Mouse (Mus musculus): ENCODE measurements around the gene Akr1c18.
A peak's percentile ranks its signal among the peaks of the same experiment; 100 is the strongest.
"Not testable (repeated sequence)": the region's sequence is repeated elsewhere in the genome, so short reads cannot be mapped to it uniquely, and the experiment has no call there.

Gene Akr1c18

DNA sequence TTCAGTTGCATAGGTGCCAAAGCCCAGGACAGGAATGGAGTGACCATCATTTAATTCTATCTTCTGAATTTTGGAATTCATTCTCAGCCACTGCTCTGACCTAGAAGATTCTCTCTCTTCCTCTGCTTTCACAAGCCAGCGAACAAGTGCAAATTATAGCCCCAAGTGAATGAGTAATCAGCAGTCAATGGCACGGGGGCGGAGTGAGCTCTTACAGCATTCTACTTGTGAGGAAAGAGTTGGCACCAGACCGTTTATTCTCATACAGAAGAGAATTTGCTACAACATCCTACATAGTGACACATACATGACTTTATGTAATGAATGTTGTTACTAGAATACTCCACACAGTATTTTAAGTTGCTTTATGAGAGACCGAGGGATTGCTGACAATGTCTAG is at the start of gene Akr1c18:
Gene Akr1c18 (minus strand): TSS at position 137 of the 400 bp plus-strand sequence.
- no peak for DNase-seq

DNA sequence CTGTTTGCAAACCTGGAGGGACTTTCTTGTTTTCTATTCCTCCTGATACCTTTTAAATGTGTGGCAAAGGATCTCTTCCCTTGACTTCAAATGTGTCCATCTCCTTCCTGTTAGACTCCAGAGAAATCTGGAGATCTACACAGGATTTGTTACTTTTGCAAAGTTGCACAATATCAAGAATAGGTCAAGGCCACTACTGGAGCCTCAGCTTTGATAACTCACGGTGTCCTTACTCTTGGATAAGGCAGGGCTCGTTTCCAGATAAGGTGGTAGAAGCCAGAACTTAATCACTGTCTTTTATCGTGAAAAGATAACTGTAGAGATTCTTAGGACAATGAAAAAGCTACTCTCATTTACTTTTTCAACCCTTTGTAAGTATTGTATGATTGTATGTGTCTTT is 42.1 kb upstream of the Akr1c18 start:
- no peak for DNase-seq

DNA sequence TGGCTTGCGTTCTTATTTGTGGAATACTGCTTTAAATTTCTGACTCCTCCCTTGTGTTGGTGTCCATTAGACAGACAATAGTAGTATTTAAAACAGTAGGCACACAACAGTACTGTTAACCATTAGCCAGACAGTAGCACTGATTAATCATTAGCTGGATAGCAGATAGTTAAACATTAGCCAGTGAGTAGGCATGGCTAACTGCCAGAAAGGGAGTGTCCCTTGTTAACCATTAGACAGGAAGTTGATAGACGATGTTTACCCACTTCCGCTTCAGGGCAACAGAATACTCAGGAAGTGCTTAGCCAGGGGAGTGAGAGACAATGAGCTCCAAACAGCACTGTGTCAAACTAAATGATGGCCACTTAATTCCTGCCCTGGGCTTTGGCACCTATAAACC is 40.5 kb upstream of the Akr1c18 start, which contains the start of gene Akr1c13:
Gene Akr1c13 (plus strand): TSS at position 247 of the 400 bp plus-strand sequence.
- no peak for DNase-seq

DNA sequence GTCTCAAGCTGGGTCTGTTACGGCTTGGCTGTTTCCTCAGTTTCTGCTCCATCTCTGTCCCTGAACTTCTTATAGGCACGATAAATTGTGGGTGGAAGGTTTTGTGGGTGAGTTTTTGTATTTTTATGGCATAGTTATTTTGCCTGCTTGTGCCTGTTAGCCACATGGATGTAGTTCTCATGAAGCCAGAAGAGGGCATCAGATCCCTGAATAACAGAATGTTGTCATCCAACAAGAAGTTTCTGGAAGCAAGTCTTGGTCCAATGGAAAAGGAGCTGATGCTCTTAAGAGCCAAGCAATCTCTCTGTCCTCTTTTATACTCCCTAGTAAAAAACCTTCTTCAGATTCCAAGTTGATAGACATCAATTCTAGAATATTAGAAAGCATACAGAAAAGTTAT is 37.7 kb upstream of the Akr1c18 start:
- DNase-seq = no peak

DNA sequence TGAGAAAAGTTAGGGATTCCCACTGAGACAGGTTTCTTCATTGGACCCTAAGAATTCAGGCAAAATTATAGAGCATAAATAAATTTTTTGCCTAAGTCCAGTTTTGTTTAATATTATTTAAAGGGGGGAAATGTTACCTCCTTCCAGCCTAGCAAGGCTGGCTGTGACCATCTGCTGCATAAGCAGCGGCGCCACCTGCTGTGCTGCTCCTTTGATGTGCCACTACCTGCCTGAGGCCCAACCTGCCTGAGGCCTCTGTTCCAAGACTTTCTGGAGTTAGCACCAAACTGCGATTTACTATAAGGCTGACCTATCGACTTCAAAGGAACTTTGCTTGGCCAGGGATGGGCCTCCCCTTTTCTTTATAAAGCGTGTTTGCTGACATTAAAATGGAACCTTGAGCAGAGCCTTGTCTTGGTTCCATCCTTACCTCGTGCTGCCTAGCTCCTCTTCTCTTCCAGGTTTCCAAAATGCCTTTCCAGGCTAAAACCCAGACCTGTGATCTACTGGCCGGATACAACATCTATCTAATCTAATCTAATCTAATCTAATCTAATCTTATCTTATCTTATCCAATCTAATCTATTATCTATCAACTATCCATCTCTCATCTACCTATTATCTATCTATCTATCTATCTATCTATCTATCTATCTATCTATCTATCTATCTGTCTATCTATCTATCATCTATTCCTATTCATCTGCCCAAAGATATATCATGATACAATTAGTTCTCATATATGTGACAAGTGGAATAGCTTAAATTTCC is 36.4 kb upstream of the Akr1c18 start:
- DNase-seq = not testable (repeated sequence)

DNA sequence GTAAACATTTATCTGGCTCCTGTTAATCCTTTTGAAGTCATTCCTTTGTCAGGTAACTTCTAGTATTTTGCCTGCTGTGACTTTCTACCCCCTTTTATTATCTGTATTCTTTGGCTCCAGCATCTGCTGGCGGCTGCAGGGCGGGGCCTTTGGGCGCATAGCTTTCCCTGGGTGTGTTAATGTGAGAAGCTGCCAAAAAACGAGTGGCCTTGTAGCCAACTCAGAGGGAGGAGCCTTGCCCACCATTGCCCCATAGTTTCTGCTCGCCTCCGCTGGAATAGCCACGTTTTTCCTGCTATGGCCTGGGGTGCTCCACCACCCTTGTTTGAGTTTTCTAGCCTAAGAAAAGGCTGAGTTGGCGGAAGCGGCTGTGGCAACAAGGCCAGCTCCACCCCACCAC is 32.7 kb upstream of the Akr1c18 start:
- DNase-seq = no peak

DNA sequence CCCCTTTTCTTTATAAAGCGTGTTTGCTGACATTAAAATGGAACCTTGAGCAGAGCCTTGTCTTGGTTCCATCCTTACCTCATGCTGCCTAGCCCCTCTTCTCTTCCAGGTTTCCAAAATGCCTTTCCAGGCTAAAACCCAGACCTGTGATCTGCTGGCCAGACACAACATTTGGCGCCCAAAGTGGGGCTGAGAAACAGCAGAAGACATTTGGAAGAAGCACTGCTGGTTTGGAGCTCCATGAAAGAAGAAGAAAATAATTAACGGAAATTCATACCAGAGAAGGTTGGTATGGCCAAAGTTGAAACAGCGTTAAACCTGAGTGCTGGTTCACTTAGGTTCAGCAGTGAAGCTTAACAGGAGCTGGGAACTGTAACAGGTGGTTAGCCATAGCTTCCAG is 30.9 kb upstream of the Akr1c18 start:
- DNase-seq = not testable (repeated sequence)

DNA sequence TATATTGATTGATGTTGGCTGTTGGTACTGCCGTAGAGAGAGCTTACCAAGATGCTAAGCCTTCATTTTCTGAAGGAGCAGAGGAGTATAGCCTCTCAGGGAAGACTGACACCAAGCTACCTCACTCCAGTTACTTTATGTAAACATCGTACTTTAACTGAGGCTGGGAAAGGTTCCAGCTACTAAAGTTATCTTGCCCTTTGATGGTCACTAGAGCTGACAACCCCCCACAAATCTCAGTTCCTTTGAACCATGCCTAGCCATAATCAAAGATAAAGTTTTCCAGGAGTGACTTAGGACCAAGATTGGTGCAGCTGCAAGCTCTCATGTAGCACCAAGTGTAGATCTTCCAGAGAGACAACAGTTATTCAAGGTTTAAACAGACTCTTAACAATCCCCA is 22.5 kb upstream of the Akr1c18 start:
- no peak for DNase-seq

DNA sequence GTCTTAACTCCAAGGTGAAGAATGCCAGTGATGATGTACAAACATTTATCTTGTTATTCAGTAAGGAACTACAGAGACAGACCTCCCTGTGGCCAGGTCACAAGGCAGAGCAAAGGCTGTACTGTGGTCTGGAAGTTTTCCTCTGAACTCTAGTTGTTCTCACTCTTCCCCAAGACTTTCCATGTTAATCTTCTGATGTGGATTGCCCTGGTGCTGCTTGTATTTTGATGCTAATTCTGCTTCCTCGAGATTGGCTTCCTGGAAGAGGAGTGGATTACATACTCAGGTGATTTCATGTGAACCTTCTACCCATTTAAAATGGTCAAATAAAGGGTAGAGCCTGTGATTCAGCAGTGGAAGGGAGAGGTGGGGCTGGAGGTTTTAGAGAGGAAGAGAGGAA is 17.6 kb upstream of the Akr1c18 start:
- no peak for DNase-seq

DNA sequence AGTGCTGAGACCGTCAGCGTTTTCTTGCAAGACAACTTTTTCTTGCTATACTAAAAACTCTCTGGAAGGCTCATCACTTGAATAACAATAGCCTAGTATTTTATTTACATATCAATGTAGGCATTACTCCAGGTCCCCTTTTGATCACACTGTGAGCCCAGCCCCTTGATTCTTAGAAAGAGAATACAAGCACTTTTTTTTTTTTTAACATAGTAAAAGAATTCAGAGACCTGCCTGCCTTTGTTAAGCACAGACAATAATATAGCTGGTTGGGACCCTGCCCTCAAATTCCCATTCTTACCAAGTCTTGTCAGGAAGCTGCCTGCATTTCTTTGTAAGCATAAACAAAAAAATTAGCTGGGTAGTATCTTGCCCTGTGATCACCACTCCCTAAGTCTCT is 4.8 kb upstream of the Akr1c18 start:
- DNase-seq = no peak

DNA sequence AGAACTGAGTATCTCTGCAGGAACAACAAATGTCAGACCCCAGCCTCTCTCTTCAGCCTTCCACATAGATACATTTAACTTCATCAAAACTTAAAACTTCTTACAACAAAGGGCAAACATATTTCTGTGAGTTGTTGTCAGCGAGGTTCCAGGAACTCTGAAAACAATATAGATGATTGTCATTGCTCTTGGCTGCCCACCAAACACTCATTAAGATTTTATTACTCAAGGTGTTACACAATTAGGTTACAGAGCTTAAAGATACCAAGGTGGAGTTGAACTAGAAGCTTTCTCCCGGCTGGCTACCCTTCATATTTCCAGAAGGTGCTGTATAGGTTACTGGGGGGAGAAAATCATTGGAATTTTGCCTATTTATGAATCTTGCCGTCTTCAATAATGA is 3.1 kb upstream of the Akr1c18 start:
- DNase-seq = no peak

DNA sequence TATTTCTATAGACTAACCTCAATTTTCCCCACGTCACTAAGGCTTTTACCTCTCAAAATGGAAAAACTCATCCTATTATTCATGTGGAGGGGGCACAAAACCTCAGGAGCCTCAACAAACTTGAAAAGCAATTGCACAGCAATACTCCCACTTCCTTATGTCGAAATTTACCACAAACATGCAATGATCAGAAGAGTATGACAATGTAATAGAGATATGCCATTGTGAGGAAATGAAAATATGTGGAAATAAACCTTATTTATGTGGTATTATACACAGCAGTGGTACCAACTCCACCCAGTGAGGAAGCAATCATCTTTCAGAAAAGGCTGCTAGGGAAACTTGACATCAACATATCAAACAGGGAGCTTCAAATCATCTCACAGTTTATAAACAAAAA is 2.5 kb upstream of the Akr1c18 start:
- DNase-seq = no peak

DNA sequence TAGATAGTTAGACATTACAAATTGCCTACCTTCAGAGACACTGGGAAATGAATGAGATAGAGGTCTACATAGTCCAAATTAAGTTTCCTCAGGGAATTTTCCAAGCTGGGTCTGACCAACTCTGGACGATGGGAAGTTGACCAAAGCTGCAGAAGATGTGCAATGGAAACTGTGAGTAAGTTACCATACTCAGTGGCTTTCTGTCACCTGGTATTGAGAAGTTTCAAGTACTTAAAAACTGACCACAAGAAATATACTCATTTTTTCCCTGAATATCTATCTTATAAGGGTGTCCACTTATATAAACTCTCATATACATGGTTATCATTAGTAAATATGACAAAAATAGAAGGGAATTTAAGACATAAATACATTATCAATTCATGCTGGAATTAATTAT is 6.2 kb downstream of the Akr1c18 start:
- no peak for DNase-seq

DNA sequence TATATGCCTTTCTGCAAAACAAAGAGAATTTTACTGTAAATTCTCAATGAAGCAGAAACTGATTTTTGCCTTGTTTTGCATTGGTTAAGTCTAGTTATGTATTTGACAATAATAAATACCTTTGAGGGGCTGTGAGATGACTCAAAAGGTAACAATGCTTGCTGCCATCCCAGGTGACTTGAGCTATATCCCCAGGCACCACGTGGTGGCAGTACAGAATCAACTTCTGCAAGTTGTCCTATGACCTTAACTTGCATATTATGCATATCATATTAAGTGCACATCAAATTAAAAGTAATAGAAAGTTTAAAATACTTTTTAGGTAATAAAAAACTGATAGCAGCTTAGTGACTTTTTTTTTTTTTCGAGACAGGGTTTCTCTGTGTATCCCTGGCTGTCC is 17.4 kb downstream of the Akr1c18 start:
- DNase-seq = no peak

DNA sequence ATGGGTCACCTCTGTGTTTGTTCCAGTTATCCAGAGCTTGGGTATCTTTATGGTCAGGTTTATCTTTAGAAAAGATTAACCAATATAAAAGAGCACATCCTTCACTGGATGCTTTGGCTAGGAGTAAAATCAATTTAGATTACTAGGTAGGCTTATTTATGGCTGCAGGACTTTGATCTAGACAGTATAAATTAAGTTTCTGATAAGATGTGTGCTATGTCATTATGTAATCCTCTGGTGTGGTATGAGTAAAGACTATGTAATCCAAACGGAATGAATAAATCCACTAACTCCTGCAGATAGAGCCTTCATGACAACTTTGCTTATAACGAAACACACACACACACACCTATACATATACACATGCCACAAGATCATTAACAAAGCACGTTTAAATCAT is 18.7 kb downstream of the Akr1c18 start:
- DNase-seq = no peak

DNA sequence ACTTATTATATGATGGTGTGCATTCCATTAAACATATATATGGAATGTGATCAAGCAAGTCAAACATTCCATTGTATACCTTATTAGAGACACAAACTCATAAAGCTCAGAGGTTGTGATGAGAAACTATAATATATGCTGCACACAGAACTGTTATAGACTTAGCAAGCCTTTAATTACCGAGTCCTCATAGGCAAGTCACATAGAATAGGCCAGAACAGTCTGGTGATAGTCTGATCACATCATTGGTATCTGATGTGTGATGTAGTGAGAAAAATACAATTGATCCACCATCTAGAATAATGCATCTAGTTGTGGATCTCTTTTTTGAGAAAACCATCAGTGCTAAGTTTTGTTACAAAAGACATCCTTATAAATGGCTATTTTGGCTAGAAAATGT is 19.1 kb downstream of the Akr1c18 start:
- no peak for DNase-seq

DNA sequence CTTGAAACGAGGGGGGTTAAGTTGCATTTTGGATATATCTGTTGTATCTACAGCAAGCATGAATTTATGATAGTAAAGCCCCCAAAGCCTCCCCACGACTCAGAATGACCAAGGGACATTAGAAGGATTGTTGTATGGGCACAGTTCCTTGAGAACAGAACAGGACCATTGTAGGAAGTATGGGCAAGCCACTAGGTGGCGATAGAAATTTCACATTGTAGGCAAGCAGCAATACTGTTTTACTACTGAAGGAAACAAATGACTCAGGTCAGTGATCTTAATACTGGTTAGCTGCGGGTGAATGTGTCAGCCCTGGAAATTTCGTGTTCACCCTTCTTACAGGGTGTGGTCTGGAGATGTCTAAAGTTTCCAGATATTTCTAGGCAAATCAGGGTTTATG is 21.4 kb downstream of the Akr1c18 start:
- DNase-seq = peak; percentile 3

DNA sequence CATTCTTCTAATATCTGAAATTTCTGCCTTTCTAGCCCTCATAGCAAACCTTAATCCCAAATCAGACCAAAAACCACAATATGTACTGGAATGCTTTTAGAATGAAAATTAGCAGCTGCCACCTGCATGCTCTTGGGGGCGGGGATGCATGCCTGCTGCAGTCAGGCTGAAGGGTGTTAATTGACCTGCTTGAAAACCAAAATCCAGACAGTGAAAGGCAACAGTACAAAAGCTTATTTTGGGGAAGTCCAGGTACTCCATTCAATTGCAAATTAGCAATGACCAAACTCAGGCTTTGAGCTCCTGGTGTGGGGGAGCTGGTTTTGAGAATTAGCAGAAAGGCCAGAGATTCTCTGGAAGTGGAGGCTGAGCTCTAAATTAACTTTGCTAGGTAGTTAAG is 24.6 kb downstream of the Akr1c18 start:
- not testable (repeated sequence) for DNase-seq

DNA sequence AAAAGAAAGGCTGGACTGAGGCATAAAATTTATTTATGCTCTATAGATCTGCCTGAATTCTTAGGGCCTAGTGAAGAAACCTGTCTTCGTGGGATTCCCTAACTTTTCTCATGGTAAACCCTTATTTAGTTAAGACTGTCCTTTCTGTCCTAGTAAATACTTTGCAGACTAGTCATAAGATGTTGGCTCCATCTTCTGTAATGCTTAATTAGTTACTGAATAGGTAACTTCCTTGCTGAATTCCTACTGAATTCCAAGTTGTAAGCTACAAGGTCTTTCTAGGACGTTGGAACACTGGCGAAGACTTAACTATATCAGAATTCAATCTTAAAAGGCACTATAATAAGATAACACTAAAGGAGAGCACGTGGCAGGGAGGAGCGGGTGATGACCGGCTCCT is 26.0 kb downstream of the Akr1c18 start:
- DNase-seq = not testable (repeated sequence)

DNA sequence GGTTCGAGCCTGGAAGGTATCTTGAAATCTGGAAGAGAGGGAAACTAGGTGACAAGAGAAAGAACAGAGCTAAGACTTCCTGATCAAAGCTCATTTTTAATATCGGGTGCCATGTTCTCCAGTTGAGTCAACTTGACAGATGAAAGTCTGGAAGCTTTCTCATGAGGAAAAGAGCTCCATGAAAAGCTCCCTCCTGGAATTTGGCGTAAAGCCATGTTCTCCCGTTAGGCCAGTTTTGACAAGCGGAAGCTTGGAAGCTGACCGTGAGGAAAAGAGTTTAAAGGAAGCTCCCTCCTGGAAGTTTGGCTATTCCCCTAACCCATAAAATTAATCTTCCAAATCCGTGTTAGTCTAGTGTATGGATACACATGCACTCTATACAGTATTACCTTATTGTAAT is 27.3 kb downstream of the Akr1c18 start:
- DNase-seq = no peak

DNA sequence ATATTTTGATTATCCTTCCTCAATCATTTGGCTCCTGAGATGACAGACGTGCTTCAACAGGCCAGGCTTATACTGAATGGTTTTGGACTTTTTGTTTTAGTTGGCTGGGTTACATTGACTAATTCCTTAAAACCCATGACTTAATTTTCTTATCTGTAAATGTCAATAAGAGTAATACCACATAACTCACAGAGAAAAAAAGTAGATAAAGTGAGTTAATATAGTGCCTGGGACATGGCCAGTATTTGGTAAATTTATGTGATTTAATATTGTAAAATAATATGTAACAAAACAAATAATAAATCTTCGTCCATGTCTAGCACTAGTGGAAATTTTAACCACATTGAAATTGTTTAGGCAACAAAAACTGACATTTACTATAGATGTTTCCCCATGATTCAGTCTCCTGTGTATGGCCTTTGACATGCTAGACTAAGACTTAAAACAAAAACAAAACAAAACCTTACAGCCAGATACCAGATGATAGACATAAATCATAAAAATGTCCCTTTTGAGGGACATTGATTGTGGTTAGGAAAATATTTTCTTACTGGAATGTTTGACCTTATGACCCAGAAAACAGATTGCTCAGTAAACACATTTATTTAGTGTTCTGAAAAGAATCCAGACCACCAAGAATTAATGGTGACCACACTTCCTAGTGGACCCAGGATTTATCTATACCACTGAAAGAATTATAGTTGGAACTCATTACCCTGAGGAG is 31.1 kb downstream of the Akr1c18 start:
- DNase-seq = no peak

DNA sequence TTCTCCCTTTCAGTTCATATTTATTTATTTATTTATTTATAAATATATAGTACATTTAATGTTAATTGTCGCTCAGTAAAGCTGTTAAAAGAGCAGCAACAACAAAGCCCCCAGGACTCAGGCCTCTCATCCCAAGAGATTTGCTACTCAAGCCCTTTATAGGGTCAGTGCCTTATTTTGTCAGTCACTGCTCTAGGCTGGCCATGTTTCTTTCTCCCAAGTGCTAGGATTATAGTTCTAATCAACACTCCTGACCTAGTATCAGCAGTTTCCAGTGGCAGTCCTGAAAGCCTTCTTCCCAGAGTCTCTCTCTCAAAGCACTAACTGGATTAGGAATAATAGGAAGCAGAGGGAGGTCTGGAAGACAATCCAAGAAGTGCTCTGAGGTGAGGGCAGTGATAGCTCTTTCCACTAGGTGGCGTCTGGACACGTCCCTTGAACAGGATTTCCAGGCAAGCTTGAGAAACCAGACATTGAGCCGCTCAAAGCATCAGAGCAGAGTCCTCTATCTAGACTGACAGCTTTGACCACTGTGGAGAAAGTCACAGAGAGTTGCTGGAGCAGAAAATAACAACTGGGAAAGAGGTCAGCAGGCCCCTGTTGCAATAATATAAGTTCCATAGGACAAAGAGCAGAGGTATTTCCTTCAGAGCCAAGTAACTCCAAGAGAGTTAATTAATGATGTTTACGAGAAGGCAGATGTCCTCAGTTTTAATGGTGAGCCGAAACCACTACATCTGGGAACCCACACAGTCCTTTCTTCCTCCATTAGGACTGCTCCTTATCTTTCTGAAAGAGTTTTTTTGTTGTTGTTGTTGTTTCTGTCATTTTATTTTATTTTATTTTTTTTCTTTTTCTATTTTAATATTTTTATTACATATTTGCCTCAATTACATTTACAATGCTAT is 39.9 kb downstream of the Akr1c18 start:
- peak; percentile 20 for DNase-seq

DNA sequence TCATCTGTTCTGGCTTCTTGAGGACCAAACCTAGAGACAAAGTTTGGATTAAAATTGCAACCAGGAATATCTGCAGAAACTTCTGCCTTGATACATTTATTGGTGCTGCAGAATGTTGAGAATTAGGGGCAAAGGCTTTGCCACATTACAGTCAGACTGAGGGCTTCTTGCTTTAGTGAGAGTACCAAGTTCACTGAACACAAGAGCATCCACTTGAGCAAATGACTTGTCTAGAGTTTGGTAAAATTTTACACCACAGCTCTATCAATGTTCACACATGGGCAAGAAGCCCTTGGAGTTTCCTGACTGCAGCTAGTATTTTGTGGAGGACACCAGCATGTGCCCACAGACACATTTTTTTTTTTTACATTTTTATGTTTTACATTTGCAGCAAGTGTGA is 47.7 kb downstream of the Akr1c18 start:
- no peak for DNase-seq

Measured in cerebellum, adult 9-10 months (tissue).